ENCODE assay signal across 25 mouse cellular contexts in the genomic region with DNA sequence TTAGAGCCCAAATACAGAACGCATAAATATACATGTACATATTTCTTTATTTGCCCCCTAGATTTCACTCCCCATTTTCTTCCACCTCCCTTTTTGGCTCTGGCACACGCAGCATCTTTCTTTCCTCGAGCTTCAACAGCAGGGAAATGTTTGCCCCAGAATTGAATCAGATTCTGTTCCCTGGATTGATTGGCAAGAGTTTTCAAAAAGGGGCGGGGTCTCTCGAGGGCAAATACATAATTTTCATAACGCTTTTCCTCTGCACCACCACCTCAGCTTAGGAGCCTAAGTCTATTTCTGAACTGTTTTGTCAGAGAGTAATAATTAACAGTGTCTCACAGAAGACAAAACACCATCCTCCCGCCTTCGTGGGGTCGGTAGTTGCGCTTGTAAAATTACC.
"Had no signal": no experiment of that assay in that cellular context is flagged by ENCODE, and none has a peak within 500 bp of the region (broad histone marks: within the 10 kb centered on the region; RNA-seq: fewer than 3 reads in every experiment).

No protein-coding gene starts in this region.

- H3K9me3 ChIP-seq: heart, embryonic 13.5 days; heart, embryonic 15.5 days; hindbrain, embryonic 13.5 days; hindbrain, embryonic 15.5 days; kidney, embryonic 15.5 days; limb, embryonic 13.5 days; limb, embryonic 15.5 days; liver, embryonic 12.5 days had no signal

- H3K4me3 ChIP-seq: heart, embryonic 13.5 days; heart, embryonic 15.5 days; hindbrain, embryonic 13.5 days; hindbrain, embryonic 15.5 days; kidney, embryonic 15.5 days; limb, embryonic 13.5 days; limb, embryonic 15.5 days; liver, embryonic 12.5 days had no signal

- H3K4me1 ChIP-seq: heart, embryonic 15.5 days; liver, embryonic 12.5 days had no signal

- ATAC-seq: hindbrain, postnatal 0 days; intestine, embryonic 16.5 days; liver, embryonic 12.5 days had no signal

- H3K4me2 ChIP-seq: heart, embryonic 11.5 days; heart, embryonic 13.5 days; heart, embryonic 15.5 days; hindbrain, embryonic 13.5 days; hindbrain, embryonic 15.5 days; kidney, embryonic 15.5 days; limb, embryonic 13.5 days; limb, embryonic 15.5 days; liver, embryonic 12.5 days had no signal

- H3K36me3 ChIP-seq: heart, embryonic 13.5 days; heart, embryonic 15.5 days; hindbrain, embryonic 13.5 days; hindbrain, embryonic 15.5 days; kidney, embryonic 15.5 days; limb, embryonic 13.5 days; limb, embryonic 15.5 days; liver, embryonic 12.5 days had no signal

- H3K27ac ChIP-seq: heart, embryonic 13.5 days; heart, embryonic 15.5 days; hindbrain, embryonic 13.5 days; hindbrain, embryonic 15.5 days; hindbrain, postnatal 0 days; kidney, embryonic 15.5 days; kidney, postnatal 0 days; limb, embryonic 13.5 days; limb, embryonic 15.5 days; liver, embryonic 12.5 days; liver, embryonic 14.5 days had no signal

- DNase-seq: gastrocnemius, postnatal 14 days; gastrocnemius, postnatal 36 days; heart, adult 18-20 months; heart, postnatal 14 days; heart, postnatal 36 days; kidney, adult 11 months; kidney, adult 2 months; kidney, adult 9 months; kidney, postnatal 14 days; kidney, postnatal 36 days; layer of hippocampus, postnatal 36 days; left cerebral cortex, postnatal 4 days had no signal

- H3K9ac ChIP-seq: heart, embryonic 13.5 days; heart, embryonic 15.5 days; hindbrain, embryonic 13.5 days; hindbrain, embryonic 15.5 days; kidney, embryonic 15.5 days; limb, embryonic 13.5 days; limb, embryonic 15.5 days; liver, embryonic 12.5 days; liver, embryonic 14.5 days had no signal

- H3K27me3 ChIP-seq: heart, embryonic 13.5 days; heart, embryonic 15.5 days; hindbrain, embryonic 13.5 days; limb, embryonic 13.5 days; limb, embryonic 15.5 days; liver, embryonic 12.5 days had no signal
